ENCODE assay signal across 30 mouse cellular contexts in the genomic region with DNA sequence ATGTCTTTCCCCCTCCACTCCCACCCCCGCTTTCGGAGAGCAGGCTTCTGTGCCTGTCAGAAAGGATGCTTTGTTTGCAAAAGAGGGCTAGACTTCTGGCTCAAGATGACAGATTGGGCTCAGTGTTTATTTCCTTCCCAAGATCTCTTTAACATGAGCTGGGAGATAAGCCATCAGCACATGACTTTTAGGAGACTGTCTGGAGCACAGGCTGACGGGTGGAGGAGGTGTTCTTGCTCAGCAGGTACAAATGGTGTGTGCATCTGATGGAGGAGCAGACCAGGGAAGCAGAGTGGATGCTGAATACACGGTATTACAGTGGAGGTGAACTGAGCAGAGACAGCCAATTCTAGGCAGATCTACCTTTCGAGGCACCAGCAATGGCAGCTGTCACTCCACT.
DNase-seq lines count a peak whose midpoint lies in the region; ATAC-seq and TF ChIP-seq lines count a peak whose summit lies in the region.
"Had no signal": no experiment of that assay in that cellular context is flagged by ENCODE, and none has a peak within 500 bp of the region (broad histone marks: within the 10 kb centered on the region; RNA-seq: fewer than 3 reads in every experiment).

No protein-coding gene starts in this region.

- no peak for ATAC-seq in hindbrain, embryonic 13.5 days (ENCODE audit: low FRiP score)
- ATAC-seq in hindbrain, postnatal 0 days, result no peak
- no peak for ATAC-seq in midbrain, embryonic 15.5 days (replicated peaks)
- ATAC-seq: CD4-positive, CD25-positive, alpha-beta regulatory T cell, adult 4 months; intestine, postnatal 0 days had no signal

- no peak for DNase-seq in hindbrain, postnatal 0 days (ENCODE audit: low spot score)
- DNase-seq in left cerebral cortex, adult 2 months (ENCODE audit: extremely low spot score in 1 of 2, low spot score in 2 of 2), result no peak
- no peak for DNase-seq in left cerebral cortex, postnatal 10 days (ENCODE audit: extremely low spot score in 1 of 2, low spot score in 2 of 2)
- DNase-seq in telencephalon, adult 2 months (ENCODE audit: low read depth, low spot score), result peak; percentile 46
- DNase-seq in gastrocnemius, postnatal 4 days (ENCODE audit: low spot score in 2 of 2), result no peak
- DNase-seq: adrenal gland, postnatal 14 days; cerebellum, adult 11-12 months; cerebellum, adult 9-11 months; embryo, embryonic 11 days; gastrocnemius, postnatal 25 days; heart, adult 18-20 months; heart, postnatal 4 days; kidney, adult 9 months; kidney, postnatal 14 days; liver; lung, adult 2 months; lung, postnatal 10 days; retina, postnatal 1 day; spleen, adult 18-20 months; thymus, adult 2 months; thymus, postnatal 36 days had no signal

- H3K4me2 ChIP-seq in hindbrain, embryonic 13.5 days, result no peak overlapping the region
- H3K4me2 ChIP-seq in hindbrain, postnatal 0 days (ENCODE audit: low read depth, low read length), result no peak overlapping the region
- no peak overlapping the region for H3K4me2 ChIP-seq in midbrain, embryonic 15.5 days
- H3K4me2 ChIP-seq: embryonic facial prominence, embryonic 12.5 days; heart, embryonic 12.5 days; neural tube, embryonic 15.5 days had no signal

- no peak for TF ChIP-seq CTCF in hindbrain, postnatal 0 days (IDR thresholded peaks at IDR 0.05; ENCODE audit: low read depth)
- no peak for TF ChIP-seq CTCF in left cerebral cortex, adult 2 months (IDR thresholded peaks at IDR 0.05)

- no peaks in the 10 kb centered on the region for H3K9me3 ChIP-seq in hindbrain, embryonic 13.5 days
- no peaks in the 10 kb centered on the region for H3K9me3 ChIP-seq in hindbrain, postnatal 0 days (ENCODE audit: low read length)
- no peaks in the 10 kb centered on the region for H3K9me3 ChIP-seq in midbrain, embryonic 15.5 days
- H3K9me3 ChIP-seq: embryonic facial prominence, embryonic 12.5 days; heart, embryonic 12.5 days; neural tube, embryonic 15.5 days had no signal

- H3K4me3 ChIP-seq in hindbrain, embryonic 13.5 days, result no peak overlapping the region
- H3K4me3 ChIP-seq in hindbrain, postnatal 0 days (ENCODE audit: low read length), result no peak overlapping the region
- no peak overlapping the region for H3K4me3 ChIP-seq in left cerebral cortex, adult 2 months
- H3K4me3 ChIP-seq in midbrain, embryonic 15.5 days, result no peak overlapping the region
- H3K4me3 ChIP-seq: embryonic facial prominence, embryonic 12.5 days; heart, embryonic 12.5 days; neural tube, embryonic 15.5 days had no signal

- WGBS in hindbrain, embryonic 13.5 days, result 53% methylated on average over 5 of the region's 5 CpGs
- 43% methylated on average over 5 of the region's 5 CpGs for WGBS in hindbrain, postnatal 0 days
- WGBS in midbrain, embryonic 15.5 days, result 57% methylated on average over 5 of the region's 5 CpGs

- no peaks in the 10 kb centered on the region for H3K27me3 ChIP-seq in hindbrain, embryonic 13.5 days
- no peaks in the 10 kb centered on the region for H3K27me3 ChIP-seq in hindbrain, postnatal 0 days (ENCODE audit: insufficient read depth, low read length)
- H3K27me3 ChIP-seq in midbrain, embryonic 15.5 days (replicated peaks), result no peaks in the 10 kb centered on the region
- H3K27me3 ChIP-seq: neural tube, embryonic 15.5 days had no signal

- no peaks in the 10 kb centered on the region for H3K36me3 ChIP-seq in hindbrain, embryonic 13.5 days
- H3K36me3 ChIP-seq in hindbrain, postnatal 0 days (ENCODE audit: insufficient read depth, low read length), result no peaks in the 10 kb centered on the region
- no peaks in the 10 kb centered on the region for H3K36me3 ChIP-seq in midbrain, embryonic 15.5 days (replicated peaks)
- H3K36me3 ChIP-seq: embryonic facial prominence, embryonic 12.5 days; heart, embryonic 12.5 days; neural tube, embryonic 15.5 days had no signal

- intact Hi-C loops in left cerebral cortex, adult 2 months (cut with DNase I), result no loop called here
- intact Hi-C loops in left cerebral cortex, postnatal 10 days (cut with DNase I), result no loop called here

- H3K9ac ChIP-seq in hindbrain, embryonic 13.5 days, result no peak overlapping the region
- H3K9ac ChIP-seq in hindbrain, postnatal 0 days (replicated peaks; ENCODE audit: low read length), result no peak overlapping the region
- no peak overlapping the region for H3K9ac ChIP-seq in midbrain, embryonic 15.5 days
- H3K9ac ChIP-seq: embryonic facial prominence, embryonic 12.5 days; heart, embryonic 12.5 days; liver, embryonic 14.5 days; neural tube, embryonic 15.5 days had no signal

- peak overlapping the region; percentile 61 for H3K27ac ChIP-seq in hindbrain, embryonic 13.5 days
- H3K27ac ChIP-seq in hindbrain, postnatal 0 days, result no peak overlapping the region
- 0 out of 2 replicates have a peak overlapping the region, but pooled peaks have one; percentile 55 for H3K27ac ChIP-seq in left cerebral cortex, adult 2 months
- peak overlapping the region; percentile 42; the same call in 1 of the 2 replicates for H3K27ac ChIP-seq in midbrain, embryonic 15.5 days
- H3K27ac ChIP-seq: embryonic facial prominence, embryonic 12.5 days; liver, embryonic 14.5 days; macrophage; neural tube, embryonic 15.5 days had no signal

- H3K4me1 ChIP-seq in hindbrain, embryonic 13.5 days (replicated peaks), result peaks cover 37% of the 10 kb centered on the region
- H3K4me1 ChIP-seq in hindbrain, postnatal 0 days (ENCODE audit: insufficient read depth, low read length), result 0 out of 2 replicates have a peak, but pooled peaks cover 5% of the 10 kb centered on the region
- H3K4me1 ChIP-seq in midbrain, embryonic 15.5 days, result peaks cover 27% of the 10 kb centered on the region
- H3K4me1 ChIP-seq: heart, embryonic 12.5 days had no signal
